Mouse (Mus musculus) bone marrow macrophage, adult 2 months (primary cell): ENCODE data around the gene Acmsd.

Experiments used
- CTCF ChIP-seq: IDR thresholded peaks from 2 replicates; pipeline ENCODE4 v1.5.1; 2012; ENCODE audit warnings: low read depth, mild to moderate bottlenecking, low read length, moderate library complexity
- POLR2A ChIP-seq: IDR thresholded peaks from 2 replicates; pipeline ENCODE4 v1.6.1; 2012; ENCODE audit warnings: mild to moderate bottlenecking, low read depth, low read length, borderline replicate concordance

- no peak for TF ChIP-seq CTCF
- TF ChIP-seq POLR2A = no peak
Observed at GRCm38 (mm10) chr1:127732841-127733240, 3.6 kb downstream of the Acmsd start.
